Mouse (Mus musculus): ENCODE data around the gene Tsen2.

Tsen2 gene

DNA sequence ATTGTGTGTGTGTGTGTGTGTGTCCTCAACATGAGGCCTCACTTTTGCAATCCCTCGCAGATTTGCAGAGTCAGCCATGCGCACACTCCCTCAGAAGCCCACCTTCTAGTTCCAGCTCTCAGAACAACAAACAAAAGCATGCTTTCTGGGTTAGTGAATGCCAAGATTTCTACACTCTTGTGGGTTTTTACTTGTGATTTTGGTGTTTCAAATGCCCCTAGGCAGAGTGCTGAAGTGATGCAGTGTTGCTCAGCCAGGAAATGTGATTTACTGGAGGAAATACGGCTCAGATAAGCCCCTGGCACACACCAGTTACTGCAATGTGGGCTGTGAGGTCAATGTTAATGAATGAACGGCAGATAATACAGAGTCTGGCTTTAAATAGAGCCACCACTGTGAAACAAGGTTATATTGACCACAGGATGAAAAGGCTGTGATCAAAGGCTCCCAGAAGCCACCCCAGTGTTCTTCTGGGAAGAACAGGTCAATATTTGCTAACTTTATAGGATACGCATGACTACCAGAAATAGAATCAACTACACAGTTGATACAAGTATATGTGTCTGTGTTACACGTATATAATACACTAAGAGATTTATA is 2.7 kb upstream of the Tsen2 start:
- no peak for DNase-seq

DNA sequence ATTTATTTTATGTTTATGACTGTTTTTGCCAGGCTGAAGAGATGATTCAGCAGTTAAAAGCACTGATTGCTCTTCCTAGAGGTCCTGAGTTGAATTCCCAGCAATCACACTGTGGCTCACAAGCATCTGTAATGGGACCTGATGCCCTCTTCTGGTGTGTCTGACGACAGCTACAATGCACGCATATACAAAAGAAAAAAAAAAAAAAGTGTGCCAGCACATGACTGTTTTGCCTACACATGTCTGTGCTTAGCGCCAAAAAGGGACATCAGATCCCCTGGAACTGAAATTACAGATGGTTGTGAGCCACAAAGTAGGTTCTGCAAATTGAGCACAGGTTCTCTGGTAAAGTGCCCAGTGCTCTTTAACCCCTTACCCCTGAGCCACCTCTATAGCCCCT is 2.1 kb upstream of the Tsen2 start:
- no peak for DNase-seq

DNA sequence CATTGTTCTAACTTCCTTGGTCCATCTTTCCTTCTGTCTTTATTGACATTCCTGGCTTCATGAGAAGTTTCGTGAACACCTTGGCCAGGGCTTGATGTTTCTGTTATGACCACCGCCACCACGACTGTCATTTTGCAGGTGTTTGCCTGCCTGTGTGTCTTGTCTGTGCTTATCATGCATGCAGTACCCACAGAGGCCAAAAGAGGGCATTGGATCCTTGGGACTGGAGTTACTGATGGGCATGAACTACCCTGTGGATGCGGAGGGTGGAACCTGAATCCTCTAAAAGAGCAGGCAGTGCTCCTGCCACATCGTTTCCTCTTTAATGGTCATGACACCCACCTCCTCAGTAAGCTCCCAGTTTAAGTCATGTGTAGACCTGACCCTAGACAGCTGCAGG is 1.8 kb downstream of the Tsen2 start:
- DNase-seq: peak; percentile 42 to 78

DNA sequence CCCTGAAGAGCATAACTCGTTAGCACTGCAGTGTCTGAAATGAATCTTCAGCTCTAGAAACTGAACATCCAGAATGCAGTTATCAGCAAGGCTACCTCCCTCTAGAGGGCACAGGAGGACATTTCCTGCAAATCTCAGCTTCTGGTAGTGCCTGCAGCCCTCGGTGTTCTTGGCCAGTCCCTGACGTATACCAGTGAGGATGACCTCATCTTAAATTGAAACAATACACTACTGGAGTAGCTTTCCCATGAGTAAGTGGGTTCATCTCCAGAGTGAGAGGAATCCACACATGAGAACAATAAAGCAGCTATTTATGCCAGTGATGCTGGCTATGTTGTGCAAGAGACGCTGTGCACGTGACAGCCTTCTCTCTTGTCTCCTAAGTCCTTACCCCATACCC is 11.0 kb downstream of the Tsen2 start:
- no peak for DNase-seq

DNA sequence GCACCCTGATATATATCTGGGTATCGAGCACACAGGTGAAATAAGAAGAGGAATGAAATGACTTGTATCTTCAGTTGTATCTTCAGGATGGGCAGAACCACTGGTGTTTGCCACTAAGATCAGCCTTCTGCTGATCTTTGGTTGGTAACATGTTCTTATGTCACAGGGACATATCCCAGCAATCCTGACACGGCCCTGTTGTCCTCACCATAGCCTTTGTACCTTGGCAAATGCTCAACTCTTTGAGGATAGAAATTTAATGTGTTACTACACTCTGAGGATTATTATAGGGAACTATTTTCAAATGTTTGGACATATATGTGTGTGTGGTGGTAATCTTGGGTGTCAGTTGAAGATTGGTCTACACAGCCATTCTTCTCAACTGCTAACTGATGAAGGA is 13.7 kb downstream of the Tsen2 start:
- peak in 1 of 2 experiments; percentile 22 for DNase-seq

DNA sequence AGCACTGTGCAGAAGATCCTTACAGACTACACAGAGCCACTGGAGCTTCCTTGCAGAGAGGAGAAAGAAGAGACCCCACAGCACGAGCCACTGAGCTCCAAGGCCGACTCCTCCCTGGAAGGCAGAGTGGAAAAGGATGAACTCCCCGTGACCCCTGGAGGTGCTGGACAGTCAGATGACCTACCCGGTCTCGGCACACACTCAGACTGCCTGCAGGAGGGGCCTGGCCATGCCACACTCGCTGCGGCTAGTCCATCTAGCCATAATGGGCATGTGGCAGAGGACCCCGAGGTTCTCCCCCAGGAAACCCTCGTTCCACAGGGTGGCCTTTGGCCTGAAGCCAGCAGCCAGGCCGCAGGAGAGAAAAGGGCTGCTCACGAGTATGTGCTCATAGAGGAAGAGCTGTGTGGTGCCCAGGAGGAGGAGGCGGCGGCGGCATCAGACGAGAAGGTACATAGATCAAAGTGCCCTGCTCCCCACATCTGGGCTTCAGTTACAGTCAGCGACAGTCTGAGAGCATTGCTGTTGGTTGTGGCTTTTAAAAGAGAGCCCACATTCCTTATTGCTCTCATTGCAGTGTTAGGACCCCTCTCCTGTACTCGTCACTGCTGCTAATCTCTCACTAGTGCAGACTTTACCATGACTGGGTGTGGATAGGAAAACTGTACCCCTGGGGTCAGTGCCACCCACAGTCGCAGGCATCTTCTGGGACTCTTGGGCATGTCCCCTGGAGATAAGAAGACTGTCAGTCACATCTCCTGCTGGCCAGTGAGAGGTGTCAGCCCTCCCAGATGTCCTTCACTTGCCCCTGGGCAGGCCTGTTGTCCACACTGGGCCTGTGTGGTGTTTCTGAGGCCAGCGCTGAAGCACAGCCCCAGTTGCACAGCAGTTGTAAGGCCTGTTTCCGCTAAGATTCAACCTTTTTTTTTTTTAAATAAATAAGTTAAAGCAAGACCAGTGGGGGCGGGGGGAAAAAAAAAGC is 15.5 kb downstream of the Tsen2 start:
- DNase-seq: peak; percentile 44 to 65

DNA sequence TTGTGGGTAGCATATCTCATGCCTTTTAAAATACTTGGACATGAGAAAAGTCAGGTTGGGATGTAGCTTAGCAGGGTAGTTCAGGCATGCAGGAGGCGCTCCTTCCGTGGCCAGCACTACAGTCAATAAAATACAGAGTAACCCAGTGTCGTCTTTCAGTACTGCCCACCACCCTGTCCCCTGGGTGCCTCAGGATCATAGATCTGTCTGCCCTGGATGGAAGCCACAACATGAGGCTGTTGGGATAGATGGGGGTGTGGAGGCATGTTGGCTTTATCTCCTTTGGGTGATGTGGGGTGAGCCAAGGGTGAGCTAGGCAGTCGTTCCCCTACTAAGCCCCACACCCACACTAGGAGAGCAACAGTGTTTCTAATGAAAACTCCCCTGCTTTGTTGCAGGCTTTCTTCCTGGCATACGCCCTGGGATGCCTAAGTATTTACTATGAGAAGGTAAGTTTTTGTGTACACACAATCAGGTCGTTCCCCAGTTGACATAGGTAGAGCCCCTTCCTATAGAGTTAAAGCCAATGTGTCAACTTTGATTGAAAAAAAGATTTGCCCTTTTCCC is 21.1 kb downstream of the Tsen2 start:
- no peak for DNase-seq

DNA sequence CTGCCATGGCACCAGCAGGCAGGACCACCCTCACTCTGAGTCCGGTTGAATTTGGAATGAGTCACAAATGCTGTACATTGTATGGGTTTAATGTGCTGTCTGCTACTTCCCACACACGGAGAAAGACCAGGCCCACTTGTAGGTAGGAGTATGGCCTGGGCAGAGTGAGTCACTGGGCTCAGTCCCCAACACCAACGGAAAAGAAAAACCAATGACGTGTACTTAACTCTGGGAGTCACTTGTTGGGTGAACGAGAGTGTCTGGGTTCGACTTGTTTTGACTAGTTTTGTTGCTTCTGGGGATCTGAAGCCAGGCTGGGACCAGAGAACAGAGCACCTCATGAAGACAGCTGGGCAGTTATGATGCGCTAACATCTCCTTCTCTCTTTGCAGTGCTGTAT is 29.7 kb downstream of the Tsen2 start:
- DNase-seq: no peak

DNA sequence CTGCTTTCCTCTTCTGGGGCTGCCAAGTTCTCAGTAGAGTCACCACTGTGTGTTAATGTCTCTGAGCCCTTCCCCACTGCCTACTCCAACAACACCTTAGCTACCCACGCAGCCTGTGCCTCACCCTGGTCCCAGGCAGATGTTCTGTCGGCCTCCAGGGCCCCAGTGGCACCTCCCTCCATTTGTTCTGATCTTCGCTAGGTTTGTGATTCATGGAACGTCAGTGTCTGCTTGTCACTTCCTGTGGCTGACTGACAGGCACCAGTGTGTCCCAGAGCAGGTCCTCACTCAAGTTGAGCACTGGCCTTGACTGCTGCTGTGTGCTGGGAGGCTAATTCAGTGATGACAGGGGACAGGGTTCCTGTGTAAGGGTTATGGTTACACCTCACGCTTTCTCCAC is 32.9 kb downstream of the Tsen2 start:
- DNase-seq: no peak

DNA sequence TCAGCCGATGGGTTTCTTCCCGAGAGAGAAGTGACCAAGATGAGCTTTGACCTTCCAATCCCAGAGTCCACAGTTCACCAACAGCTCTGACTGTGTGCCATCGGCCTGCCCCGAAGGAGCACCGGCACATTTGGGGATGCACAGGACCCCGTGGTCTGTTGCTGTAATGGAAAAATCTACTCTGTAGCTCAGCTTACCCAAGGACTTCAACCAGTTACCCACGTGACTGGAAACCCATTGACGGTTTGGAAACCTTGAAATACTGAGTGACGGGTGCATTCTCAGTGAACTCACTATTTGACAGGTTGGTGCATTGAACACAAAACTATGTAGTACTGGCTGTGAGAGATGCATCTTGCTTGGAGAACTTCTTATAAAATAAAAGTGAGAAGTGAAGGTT is 33.5 kb downstream of the Tsen2 start:
- DNase-seq: no peak

DNA sequence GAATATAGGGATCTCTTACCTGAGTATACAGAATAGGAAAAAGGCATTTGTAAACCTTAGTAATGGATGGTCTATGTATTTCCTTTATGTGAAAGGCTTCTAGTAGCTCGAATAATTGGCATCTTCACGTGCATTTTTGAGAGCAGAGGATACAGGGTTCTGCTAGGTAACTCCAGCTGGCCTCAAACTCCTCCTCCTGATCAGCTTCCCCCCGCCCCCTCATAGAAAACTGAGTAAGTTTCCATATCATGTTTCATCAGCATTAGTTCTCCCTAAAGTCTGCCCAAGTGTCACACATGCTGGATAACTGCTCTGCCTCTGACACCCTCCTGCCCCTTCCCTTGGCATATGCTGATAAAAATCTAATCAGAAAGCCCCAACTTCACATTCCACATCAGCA is 36.3 kb downstream of the Tsen2 start:
- no peak for DNase-seq

DNA sequence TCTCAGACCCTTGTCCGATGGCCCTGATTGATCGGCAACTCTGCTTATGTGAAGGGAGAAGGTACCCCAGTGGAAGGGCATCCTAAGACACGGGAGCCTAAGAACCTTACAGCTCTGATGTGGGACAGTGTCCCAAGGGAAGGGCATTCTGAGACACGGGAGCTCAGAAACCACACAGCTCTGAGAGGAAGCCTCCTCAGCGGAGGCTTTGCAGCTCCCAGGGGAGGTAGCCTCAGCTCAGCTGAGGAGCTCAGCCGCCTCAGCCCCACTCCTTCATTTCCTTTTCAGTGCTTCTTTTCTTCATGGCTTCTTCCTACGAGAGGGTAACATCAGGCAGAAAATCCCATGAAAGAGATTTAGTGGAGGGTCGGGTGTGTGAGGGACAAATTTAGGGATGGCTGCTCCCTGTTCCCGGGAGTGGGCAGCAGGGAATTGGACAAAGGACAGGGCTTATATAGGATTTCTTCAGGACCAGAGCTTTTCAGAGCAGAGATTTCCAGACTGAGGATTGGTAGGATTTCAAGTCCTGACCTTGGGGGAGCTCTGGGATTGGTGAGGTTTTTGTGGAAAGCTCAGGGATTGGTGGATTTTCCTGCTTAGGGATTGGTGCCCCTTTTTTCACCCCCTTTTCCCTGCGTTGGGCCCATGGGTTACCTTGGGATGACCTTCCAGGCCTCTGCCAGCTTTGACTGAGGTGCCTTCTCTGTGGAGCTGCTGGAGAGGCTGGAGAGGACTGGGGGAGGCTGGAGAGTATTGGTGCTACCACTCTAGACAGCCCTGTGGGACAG is 38.1 kb downstream of the Tsen2 start:
- no peak for DNase-seq

DNA sequence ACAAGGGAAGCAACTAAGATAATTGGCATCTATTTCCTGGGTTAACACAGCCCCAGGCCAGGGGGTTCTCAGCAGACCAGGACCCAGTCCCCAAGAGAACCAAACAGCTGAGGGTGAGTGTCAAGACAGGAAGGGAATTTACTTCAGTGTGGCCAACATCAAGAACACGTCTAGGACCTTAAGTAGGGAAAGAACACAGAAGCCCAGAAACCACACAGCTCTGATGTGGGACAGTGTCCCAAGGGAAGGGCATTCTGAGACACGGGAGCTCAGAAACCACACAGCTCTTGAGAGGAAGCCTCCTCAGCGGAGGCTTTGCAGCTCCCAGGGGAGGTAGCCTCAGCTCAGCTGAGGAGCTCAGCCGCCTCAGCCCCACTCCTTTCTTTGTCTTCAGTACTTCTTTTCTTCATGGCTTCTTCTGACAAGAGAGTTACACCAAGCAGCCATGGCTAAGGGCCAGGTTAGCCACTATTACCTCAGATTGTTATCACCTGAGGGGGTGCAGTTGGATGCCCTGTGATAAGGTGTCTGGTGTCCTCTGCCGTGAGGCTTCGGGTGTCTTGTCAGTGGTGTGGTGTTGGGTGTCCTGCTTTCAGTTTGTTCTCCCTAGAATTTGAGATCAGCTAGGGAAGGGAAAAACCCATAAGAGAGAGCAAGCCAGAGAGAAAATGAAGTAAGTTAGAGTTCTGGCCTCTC is 39.1 kb downstream of the Tsen2 start:
- no peak for DNase-seq

DNA sequence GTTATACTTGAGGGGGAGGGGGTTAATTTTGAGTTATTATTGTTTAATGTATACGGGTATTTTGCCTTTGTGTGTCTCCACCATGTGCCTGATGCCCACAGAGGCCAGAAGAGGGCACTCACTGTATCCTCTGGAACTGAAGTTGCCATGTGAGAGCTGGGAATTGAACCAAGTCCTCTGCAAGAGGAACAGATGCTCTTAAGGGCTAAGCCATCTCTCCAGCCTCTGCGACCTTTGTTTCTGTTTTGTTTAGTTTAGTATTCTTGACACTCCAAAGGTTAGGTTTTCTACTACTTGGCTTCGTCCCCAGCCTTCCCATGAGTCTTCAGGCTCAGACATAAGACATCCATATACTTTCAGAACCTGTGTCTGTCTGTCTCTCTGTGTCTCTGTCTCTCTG is 39.7 kb downstream of the Tsen2 start:
- peak; percentile 37 to 60 for DNase-seq

DNA sequence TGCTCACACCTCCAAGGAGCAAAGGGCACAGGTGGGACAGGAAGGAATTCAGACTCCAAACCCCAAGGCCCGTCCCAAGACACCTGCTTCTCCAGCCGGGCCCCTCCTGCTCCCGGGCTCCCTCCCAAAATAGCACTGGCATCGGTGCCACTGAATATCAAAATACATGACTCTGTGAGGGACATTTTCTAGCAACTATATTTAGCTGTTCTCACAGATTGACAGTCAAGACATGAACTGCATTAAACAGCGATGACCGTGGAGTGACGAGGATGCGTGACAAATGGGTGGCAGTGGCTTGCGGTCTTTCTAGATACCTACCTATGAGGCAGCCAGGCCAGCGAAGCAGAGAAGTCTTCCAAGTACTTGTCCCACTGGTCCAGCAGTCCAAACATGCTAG is 41.9 kb downstream of the Tsen2 start:
- no peak for DNase-seq

DNA sequence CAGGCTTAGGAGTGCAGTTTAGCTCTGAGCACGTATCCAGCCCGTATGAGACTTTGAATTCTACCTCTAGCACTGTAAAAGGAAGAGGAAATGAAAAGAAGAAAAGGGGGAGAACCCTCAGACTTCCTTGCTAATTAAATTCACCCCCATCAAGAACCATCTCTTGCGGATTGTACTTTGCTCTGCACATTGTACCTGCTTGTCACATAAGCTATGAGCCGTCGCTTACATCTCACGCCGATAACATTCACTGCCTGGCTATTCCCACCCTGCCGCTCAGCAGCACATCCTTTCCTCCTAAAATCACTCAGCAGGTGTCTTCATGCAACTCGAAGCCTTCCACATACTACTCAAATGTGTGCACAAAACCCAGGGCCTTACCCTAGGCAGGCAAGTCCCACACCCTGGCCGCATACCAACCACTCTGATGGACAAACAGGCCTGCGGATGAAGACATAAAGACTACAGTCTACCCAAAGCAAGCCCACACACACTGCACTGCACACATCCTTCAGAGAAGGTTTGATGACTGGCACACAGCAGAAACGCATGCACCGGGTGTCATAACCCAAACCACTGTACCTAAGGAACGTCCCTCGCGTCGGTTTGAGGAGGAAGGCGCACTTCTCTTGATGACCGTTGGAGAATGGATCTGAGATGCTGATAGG is 47.4 kb downstream of the Tsen2 start:
- no peak for DNase-seq

DNA sequence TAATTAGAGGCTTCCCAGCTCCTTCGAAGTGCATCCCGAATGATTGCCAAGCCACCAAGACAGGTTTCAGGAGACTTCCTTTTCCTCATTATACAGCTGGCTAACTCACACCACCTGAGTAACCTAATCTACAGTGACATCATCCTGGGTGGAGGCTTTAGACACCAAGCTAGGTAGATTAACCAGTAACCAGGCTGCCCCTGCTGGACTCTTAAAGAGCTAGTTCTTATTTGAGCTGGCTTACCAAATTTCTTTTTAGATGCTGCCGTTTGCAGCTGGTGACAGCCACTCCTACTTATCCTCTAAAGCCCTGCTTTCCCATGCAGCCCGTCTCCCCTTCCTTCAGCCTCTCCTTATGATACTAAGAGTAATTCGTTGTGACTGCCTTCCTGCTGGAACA is 48.0 kb downstream of the Tsen2 start, which contains the start of gene Mkrn2os:
Mkrn2os (minus strand) TSS at position 119 of the 400 bp plus-strand sequence.
- DNase-seq: peak; percentile 68 to 79

DNA sequence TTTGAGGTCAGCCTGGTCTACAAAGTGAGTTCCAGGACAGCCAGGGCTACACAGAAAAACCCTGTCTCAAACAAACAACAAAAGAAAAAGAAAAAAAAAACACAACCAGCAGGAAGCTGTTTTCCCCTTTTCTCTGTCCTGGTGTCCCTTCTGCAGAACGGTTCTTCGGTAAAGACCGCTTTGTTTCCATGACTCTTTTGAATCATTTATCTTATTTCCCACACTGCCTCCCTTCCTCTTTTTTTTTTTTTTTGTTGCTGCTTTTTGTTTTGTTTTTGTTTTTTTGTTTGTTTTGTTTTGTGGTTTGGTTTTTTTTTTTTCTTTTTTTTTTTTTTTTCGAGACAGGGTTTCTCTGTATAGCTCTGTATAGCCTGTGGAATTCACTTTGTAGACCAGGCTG is 48.8 kb downstream of the Tsen2 start:
- no peak for DNase-seq

DNA sequence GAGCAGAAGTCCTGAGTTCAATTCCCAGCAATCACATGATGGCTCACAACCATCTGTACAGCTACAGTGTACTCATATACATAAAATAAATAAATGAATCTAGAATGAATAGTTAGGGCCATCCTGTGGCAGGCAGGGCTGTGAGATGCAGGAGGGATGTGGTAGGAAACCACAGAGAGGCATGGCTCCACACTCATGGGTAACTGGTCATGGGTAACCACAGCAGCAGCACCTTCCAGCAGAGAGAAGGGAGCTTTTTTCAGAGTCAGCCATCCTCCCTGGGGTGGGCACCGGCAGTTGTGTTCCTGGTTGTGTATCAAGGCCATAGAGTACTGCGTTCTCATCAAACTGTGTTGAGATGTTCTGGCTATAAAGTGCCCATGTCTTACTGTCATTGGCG is 50.0 kb downstream of the Tsen2 start:
- DNase-seq: no peak

DNA sequence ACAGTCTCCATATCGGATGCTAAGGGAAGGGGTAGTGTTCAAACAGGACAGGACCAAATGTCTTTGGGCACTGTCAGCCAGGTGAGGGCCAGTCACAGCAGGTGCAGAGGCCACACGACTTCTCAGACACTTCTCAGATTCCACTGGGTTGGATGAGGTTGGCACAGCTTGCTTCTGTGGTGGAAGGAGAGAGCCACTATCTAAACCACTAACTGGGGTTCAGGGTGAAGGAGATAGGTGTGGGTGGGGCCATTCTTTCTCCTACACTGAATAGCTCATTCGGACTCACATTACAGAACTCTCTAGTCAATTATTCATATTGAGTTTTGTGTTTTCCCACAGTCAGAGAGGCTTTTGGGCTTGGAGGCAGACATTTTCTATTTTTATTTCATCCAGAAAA is 51.2 kb downstream of the Tsen2 start:
- no peak for DNase-seq

DNA sequence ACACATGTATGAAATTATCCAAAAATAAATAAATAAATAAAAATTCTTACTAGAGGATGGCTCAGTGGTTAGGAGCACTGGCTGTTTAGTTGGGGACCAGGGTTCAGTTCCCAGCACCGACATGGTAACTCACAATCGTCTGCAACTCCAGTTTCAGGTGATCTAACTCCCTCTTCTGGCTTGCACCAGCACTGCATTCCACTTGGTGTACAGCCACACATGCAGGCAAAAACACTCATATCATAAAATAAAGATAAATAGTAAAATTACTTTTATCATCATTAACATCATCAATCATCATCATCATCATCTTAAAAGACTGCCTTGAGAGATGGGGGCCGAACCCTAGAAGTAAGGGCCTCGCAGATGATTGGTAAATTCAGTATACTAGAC is 56.9 kb downstream of the Tsen2 start:
- peak; percentile 18 to 21 for DNase-seq
